Mouse (Mus musculus) kidney, adult 18-20 months (tissue): ENCODE measurements at regions not wholly inside any gene's neighbourhood (a gene's known extent, or its start where the extent isn't known, plus 50 kb on each side); places are given as distances from the start of the nearest gene placed in this dataset.
A peak's percentile ranks its signal among the peaks of the same experiment; 100 is the strongest.

ENCODE experiments used
- DNase-seq: peaks from one replicate; pipeline ENCODE4 v3.0.0; 2021

DNA sequence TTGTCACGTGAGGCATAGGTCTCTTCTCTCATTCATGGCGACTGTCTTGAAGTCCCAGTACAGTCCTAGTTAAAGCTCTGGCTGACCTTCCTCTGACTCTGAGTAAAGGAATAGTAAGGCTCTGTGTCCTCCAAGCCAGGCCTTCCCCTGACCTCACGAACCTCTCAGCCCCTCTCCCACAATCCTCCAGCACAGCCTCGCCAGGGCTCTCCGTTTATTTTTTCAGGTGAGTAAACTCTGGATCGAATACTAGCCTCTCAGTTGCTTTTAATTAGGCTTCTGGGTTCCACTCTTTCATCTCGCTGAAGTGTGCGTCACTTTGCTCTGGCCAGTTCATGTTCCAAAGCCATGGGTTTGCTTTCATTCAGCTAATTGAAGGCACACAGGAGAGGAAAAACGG lies 133.8 kb downstream of the Mylk4 start:
- DNase-seq: no peak

DNA sequence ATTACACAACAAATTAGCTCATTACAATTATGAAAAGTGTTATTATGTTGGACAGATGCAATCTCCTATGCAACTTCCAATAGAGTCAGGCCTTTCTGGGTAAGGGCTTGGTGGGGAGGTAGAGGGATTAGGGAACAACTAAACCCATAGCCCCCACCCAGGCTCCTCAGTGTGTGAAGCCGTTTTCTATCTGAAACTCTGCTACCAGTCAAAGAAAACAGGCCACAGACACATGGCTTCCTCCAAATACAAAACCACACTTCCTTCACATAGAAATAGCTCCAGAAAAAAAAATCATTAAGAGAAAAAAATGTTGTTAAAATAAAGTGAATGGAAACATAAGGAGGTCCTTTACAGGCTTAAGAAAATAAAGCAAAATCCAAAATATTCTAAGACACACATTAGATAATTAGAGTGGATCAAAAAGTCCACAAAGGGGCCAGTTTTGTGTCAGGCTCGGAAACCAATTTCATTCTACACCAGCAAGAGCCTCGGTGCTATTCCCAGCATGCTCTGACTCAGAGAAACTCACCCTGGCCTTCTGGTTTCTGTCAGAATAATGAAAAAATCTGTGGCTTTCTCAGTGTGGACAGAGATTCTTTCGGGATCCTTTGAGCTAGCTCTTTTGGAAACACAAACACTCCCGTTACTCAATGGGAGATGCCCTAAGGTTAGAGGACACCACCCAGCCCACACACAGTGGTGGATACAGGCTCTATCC lies 140.6 kb downstream of the Mylk4 start:
- no peak for DNase-seq

DNA sequence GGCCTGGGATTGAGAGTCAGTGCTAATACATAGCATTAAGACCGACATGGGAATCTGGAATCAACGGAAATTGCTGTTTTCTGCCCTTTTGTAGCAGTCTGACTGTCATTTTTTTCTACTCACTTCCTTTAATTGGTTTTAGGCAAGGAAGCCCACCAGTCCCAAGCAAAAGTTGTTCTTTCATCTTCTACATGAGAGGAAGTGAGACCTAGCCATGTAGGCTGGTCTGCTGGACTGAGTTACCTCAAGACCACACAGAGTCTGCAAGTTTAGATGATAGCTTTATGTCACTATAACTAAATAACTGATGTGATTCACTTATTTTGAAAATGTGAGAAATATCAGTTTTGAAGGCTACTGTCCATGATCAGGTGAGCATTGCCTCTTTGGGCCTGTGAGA lies 142.8 kb downstream of the Mylk4 start:
- no peak for DNase-seq

GRCm38 (mm10) chr13:32630122-32630732 lies 153.5 kb downstream of the Mylk4 start:
- no peak for DNase-seq

DNA sequence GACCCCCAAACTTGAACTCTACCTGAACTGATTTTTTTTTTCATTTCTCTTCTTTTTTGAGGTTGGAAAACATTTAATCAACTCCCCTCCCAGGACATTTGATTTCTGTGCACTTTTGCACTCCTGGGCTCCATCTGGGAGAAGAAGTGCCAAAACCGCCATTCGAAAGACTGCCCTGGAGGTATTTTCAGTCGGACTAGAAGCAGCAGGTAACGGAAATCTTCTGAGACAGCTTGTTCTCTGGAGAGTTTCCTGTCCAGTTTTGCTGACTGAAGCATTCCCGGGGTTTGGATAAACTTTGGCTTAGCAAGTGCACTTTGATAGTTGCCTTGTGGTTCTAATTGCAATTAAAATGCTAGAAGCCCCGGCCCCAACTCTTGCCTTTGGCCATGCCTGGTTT lies 169.8 kb downstream of the Mylk4 start:
- DNase-seq: no peak

- DNase-seq: no peak
Observed at GRCm38 (mm10) chr13:32611551-32612295, 172.0 kb downstream of the Mylk4 start.

- no peak for DNase-seq
Observed at GRCm38 (mm10) chr13:32610970-32611369, 172.8 kb downstream of the Mylk4 start.

- no peak for DNase-seq
Observed at GRCm38 (mm10) chr13:32608413-32608812, 175.3 kb downstream of the Mylk4 start.

- no peak for DNase-seq
Observed at GRCm38 (mm10) chr13:32603925-32604590, 179.7 kb downstream of the Mylk4 start.

- no peak for DNase-seq
Observed at GRCm38 (mm10) chr13:32601315-32601714, 182.4 kb downstream of the Mylk4 start.

DNA sequence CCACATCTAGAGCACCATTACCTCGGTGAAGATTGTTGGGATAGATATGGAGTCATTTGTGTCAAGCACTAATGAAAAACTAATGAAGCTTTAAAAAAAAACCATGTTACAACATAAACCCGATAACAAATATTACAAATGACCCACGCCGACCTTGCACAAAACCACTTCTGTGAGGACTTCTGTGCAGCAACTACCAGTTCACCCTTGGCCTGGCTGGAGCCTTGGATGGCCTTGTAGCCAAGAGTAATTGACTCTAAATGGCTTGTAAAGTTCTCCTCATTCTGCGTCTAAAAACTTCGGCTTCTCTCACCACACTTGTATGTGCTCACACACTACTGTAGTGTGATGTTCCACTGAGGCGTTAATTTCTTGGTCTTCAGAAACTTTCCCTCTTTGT lies 190.1 kb downstream of the Mylk4 start:
- DNase-seq: no peak

- DNase-seq: no peak
Observed at GRCm38 (mm10) chr13:32593131-32593530, 190.6 kb downstream of the Mylk4 start.

DNA sequence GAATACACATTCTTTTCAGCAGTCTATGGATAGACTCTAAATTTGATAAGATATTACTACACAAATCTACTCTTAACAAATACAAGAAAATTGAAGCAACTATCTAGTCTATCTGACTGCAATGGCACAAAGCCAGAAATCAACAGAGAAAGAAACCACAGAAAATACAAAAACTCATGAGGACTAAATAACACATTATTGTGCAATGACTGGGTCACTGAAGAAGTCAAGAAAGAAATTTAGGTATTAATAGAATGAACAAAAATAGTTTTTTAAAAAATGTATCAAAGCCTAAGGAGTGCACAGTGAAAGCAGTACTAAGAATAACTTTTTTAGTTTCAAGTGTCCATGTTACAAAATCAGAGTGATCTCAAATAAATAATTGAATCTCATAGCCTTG lies 202.2 kb downstream of the Mylk4 start:
- no peak for DNase-seq

DNA sequence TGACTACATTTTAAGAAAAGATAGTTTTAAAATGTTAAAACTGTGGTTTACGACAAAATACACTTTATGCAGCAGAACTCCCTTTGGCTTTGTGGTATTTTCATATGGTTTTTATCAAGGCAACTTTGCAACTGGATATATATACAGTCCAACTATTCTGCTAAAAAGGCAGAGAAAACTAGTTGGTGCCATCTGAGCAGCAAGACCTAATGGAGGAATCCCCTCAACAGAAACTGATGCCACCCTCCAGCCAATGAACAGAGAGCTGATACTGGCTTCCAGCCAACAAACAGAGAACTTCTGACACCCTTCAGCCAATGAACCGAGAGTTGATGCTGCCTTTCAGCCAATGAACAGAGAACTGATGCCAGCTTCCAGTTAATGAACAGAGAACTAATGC lies 215.9 kb downstream of the Mylk4 start:
- DNase-seq: no peak

DNA sequence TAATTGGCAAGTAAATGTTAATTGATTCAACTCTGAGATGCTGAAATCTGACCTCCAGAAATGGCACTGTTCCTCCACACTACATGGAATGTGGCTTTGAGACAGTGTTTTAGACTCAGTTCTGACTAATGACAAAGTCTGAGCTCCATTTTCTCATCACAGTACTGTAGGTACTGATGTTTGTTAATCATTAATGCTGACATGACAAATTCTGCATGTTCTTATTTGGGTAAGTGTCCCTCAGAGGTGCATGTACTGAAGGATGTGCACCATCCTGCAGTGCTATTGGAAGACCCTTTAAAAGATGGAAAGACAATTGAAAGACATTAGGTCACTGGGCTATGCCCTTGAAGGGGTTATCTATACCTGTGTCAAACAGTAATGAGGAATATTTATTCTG lies 222.1 kb upstream of the Gmds start:
- DNase-seq: no peak

GRCm38 (mm10) chr13:32556396-32556795 lies 217.9 kb upstream of the Gmds start:
- no peak for DNase-seq

GRCm38 (mm10) chr13:32555064-32555463 lies 216.5 kb upstream of the Gmds start:
- peak; percentile 47 for DNase-seq

DNA sequence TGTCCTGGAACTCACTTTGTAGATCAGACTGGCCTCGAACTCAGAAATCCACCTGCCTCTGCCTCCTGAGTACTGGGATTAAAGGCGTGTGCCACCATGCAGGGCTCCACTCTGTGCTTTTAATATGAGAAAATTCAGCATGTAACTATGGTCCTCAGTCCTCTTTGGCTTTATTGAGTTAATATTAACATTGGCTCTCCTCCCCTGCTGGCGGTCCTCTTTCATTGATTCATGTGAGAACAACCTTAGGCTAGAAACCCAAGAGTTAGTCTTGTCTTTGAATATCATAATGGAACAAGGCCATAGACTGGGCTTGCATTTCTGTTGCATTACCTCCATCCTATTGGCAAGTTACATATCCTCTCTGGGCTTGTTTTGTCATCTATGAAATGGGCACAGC lies 216.1 kb upstream of the Gmds start:
- DNase-seq: no peak

DNA sequence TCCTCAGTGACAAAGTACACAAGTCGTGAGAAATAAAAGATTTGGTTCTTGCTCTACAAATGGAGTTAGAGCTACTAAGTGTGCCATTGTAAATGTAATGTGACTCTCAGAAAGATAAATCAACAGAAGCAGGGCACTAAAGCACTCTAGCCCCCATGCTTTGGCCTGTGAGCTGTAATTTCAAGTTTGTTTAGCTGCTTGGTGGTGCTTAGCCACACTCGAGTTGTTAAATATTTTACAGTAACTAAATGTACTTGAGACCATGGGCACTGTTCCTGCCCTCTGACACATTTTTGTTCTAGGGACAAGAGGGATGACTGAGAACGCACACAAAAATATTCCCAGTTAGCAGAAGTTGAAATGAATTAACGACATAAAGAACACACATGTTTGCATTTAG lies 214.6 kb upstream of the Gmds start:
- peak; percentile 18 for DNase-seq

DNA sequence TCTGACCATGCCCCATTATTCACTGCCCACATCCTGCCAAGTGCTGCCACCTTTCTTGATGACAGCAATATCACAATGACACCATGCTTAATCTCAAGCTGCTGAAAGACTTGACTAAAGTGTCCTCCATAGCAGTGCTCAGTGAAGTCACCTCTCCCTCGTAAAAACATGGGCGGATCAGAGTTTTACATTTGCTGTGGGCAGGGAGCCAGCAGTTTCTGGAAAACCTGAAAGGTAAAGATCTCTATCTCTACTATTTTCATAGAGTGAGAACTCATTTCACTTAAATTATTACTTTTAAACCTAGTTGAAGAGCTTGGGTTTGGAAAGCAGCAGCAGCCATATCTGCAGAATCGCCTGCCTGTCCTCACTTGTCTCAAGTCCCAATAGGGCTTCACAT lies 211.6 kb upstream of the Gmds start:
- DNase-seq: no peak

DNA sequence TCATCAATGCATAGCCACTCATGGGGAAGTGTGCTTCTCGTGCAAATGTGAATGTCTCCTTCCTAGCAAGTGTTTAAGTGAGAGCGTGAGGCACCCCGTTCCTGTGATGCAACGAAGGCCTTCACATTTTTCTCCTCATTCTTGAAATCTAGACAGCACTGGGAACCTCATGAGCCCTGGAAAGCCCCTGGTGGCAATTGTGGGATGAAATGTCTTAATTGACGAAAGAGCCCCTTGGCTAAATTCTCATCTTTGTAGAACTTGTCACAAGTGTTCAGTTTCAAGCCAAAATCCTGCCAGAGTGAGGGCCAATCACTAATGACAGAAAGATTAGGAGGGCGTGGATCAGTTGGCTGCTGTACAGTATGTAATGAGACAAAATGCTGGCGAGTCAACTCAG lies 208.6 kb upstream of the Gmds start:
- DNase-seq: no peak

DNA sequence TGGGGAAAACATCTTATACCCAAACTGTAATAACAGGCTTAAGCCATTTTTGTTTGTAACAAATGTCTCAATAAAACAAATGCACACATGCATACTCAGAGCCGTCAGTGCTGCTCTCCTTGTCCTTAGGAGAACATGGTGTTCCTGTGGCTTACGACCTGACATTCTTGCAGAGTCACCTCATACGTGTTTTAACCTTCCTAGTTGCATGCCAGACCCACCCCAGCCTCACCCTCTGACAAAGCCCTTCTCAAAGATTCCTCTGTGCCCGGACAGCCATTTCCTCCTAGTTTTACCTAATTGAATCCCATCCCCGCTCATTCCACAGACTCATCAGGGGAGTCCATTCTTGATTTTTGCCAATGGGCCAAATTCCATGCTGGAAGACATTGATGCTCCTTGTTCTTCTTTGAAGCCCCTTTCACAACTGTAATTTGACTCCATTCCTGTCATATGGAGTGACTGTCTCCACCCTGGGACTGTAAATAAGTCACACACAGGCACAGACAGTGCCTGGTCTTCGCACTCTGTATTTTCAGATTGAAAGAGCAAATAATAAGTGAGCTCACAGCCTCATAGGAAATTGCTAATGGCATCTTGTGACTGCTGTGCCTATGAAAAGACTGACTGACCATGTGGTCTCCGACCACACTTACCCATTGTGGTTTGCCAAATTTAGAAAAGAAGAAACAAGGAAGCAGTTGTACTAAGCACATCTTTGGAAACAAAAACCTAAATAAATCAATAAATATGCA lies 206.6 kb upstream of the Gmds start:
- no peak for DNase-seq

GRCm38 (mm10) chr13:32541611-32542010 lies 203.1 kb upstream of the Gmds start:
- DNase-seq: no peak
